Mouse (Mus musculus) thymus, postnatal 14 days (tissue): ENCODE data around the gene Tspan8.
"Not testable (repeated sequence)": the region's sequence is repeated elsewhere in the genome, so short reads cannot be mapped to it uniquely, and the experiment has no call there.

ENCODE experiments used
- DNase-seq: peaks from one replicate; pipeline ENCODE4 v3.0.0; 2021

The Tspan8 gene

DNA sequence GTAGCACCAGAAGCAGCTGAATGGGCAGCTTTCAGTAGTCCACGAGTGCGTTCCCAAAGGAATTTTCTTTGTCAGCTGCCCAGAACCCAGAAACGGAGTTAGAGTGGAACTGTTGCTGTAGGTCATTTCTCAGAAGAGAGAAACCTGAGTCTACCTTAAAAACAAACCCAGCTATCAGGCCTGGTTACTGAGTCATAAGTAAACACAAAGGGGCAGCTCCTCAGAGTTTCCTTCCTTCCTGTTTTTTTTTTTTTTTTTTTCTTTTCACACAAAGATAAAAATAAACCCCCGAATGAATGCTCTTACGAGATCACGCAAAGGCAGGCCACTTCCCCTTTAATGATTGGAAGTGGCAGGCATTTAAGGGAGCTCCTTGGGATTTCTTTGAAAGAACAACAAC is at the start of gene Tspan8:
Gene Tspan8, plus strand, starts transcription at position 322 of the 400 bp plus-strand sequence.
- no peak for DNase-seq

DNA sequence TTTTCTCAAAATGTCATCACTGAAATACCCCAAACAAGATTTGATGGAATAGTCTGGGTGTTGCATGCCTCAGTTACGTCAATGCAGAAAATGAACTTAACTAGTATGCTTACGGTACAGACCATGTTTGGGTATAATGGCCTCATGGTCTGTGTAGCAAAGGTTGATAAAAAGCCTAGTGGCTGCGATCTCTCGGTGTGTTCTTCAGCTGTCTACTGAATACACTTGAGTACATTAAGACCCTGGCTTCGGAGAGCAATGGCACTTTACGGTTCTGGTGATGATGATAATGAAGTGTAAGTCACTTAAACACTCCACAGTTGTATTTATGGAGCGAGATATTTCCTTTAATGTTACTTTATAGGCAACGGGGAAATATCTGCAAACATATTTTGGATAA is 46.6 kb upstream of the Tspan8 start:
- DNase-seq, result no peak

DNA sequence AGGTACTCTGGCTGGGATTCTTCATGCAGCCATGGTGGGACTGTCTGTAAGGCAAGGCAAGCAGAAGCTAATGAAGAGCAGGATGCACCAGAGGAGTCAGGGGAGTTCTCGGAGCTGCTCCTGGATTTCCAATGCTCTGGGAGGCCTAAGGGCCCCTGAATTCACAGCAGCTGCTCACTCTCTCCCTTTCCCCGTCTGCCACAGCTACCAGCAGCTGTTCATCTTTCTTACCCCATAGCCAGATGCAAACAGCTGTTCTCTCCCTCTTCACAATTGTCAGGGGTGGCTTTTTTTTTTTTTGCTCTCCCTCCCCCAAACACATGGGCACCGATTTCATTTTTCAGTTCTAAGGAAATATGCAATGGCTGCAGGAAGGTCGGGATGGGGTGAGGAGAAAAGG is 42.2 kb upstream of the Tspan8 start:
- DNase-seq, result no peak

DNA sequence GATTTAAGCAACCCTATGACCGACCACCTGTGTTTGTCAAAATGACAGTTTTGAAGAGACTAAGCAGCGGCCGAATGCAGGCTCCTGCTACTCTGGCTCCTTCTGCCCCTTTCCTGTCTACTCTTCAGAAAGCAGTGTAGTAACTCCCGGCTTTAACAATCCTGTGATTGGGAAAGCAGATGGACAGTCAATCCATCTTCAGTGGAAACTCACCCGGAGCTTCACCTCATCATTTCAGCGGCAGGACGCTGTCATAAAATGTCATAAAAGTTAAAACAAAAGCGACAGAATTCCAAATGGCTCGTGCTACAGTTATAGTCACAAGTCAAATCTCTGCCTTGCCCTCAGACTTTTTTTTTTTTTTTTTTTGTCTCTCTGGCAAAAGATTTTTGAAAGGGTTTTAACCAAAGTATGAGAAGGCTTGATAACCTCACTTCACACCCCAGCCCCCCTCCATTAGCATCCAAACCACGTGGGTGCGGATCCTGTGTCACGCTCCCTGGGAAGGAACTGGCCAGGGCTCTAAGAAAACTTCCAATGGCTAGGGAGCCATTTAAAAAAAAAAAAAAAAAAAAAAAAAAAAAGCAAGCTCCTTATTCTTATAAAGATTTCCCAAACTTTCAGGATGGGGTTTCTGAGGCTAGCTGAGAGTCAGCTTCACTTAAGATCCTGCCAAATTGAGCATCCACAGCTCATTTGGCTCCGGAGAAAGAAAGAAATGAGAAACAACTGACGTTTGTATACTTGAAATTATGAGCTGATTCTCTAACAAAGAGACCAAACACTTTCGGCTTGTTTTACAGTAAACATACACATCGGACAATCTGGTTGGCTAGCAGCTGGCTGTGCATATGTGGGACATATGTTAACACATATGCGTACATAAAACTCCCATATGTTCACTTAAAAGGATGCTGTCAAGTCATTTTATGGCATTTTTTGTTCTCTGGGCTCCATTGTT is 40.4 kb upstream of the Tspan8 start:
- no peak for DNase-seq

DNA sequence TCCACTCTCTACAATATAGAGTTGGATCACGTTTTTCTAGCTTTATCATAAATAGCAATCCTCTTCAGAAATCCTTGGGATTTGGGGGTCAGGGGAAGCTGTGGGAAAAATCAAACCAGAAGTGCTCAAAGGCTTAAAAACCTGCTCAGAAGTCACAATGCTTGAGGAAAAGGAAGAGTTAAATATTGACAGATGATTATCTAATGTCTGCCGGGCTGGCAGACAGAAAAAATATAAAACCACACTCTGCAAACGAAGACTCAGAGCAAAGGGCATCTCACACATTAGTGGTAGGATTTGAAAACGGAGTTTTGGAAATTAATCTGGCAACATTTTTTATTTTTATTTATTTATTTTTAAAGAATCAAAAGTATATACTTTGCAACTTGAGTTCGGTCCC is 39.3 kb upstream of the Tspan8 start:
- no peak for DNase-seq

DNA sequence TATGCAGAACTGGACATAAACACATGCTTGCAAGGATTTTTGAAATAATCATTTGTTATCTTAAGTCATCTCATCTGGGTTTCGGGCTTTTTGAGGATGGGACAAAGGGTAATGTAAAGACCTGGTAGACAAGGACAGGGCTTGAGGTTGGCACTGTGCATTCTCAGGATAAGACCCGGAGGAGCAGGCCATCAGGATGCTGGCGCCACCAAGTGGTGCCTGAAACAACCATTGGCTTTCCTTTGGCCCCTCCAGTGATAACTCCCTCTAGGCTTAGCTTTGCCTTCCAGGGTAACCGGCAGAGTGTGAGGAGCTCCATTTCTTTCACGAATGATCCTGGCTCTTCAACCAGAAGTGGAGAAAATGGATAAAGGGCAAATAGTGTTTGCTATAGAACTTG is 38.0 kb upstream of the Tspan8 start:
- DNase-seq, result no peak

DNA sequence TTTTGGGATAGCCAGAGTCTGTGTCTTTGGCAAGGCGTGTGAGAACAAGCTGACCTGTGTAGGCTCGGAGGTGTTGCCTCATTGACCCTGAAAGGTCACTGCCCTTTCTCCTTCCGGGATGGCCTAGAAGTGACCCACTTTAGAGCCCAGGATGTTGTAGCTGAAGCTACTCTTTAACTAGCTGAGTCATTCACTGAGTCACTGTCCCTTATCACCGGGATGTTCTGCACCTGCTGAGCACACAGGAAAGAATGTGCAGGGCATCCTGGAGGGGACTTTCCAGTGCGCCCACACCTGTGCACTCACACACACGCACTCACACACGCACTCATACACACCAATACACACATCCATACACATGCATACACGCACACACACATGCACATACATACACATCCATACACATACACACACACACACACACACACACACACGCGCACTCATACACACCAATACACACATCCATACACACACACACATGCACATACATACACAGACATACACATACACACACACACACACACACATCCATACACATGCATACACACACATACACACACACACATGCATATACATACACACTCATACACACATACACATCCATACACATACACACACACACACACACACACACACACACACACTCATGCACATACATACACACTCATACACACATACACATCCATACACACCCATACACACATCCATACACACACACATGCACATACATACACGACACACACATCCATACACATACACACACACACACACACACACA is 36.2 kb upstream of the Tspan8 start:
- no peak for DNase-seq

DNA sequence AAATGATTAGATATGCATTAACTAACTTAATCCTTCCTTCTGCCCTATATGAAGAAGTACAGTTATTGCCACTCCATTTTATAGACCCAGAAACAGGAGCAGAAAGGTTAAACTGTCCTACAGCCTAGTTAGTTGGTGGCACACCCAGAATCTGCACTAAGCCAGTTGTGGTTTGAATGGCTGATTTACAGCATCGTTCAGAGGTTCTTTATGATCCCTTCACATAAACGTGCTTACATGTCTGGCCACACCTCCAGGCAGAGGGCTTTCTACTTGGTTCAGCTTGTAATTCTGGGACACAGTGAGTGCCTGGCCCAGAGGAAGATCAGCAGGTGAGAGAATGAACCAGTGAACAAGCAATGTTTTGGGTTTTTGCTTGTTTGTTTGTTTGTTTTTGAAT is 33.4 kb upstream of the Tspan8 start:
- DNase-seq, result no peak

DNA sequence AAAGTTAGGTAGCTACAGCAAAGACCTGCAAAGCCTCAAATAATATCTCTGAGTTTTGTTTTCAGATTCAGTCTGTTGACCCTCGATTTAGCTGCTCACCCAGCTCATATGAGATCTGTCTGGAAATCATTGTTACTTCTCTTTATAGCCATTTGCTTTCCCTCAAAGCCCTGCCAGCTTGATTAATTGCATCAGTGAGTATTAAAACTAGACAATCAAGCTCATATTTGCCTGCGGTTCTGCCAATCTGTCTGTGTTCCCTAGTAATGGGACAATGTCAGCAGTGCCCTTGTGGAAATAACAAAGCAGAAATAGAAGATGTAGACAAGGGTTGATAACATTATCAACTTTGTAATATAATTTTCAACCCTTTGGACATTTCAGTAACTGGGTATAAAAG is 25.8 kb upstream of the Tspan8 start:
- DNase-seq, result no peak

DNA sequence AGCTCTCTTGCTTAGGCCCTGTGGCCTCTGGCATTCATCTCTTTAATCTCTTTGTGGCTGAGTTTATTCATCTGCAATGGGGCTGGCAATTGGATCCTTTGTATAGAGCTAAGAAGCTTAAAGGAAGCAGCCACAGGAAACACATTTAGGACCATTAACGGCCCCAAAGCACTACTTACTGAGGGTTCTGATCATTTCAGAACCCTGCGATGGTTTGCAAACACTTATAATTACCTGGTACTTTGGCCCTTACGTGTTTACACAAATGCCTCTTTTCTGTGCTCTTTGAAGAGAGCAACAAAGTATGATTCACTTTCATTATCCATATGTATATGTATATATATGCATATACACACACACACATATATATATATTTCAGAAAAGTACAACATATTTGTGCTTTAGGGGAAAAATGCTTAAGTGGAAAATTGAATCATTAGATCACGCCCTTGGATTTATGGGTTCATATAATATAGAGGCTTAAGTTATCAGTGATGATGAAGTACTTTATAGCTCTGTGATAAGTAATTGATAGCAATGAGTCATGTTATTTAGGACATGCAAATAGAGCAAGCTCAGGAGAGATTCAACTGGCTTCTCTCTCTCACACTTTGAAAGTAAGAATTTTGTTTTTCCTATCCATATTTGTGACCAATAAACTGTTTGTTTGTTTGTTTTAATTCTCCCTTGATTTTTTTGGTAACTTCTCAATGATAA is 20.4 kb upstream of the Tspan8 start:
- DNase-seq, result no peak

DNA sequence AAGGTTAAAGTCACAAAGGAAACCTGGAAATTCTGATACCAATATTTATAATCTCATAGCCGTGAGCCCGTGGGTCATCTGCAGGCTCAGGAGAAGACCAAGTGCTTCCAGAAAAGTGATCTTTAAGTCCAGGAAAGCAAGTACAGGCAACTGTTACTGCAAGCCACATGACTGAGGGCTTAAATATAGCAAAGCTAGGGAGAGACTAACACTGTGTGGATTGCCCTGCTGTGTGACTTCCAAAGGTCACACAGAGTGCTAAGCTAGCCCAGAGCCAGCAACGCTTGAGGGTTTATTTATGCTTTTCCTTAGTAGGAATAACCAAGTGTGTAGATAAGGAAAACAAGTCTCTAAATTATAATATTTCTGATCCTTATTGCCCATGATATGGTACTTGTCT is 15.2 kb upstream of the Tspan8 start:
- DNase-seq, result no peak

DNA sequence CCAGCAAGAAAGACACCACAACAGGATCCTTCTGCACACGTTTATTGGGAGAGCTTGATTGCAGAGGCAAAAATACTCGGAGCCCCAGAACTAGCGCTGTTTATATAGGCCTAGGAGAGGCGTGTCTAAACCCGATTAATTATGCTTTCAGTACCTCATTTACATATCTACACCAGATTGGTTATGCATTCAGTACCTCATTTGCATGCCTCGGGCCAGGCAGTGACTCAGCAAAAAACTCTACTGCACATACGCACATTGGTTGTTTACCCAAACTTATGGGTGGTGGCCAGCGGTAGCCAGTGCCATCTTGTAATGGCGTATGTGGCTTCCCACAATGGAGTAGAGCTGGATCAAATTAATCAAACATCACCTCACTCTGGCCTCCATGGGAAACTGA is 13.6 kb upstream of the Tspan8 start:
- DNase-seq, result not testable (repeated sequence)

DNA sequence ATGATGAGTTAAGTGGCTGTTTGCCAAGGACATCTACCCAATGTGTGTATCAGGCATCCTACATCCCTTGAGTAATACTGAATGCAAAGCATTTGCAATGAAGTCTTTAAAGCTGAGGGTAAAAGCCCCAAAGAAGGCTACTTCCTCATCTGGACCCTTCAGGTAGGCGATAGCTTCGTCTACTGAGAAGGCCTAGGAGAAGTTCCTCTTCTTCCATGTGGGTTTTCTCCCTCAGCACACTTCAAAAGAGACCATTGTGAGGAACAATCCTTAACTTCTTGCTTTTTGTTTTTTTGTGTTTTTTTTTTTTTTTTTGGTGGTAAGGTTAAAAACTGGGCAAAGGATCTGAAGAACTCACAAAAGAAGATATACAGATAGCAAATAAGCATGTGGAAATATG is 12.9 kb upstream of the Tspan8 start:
- no peak for DNase-seq

DNA sequence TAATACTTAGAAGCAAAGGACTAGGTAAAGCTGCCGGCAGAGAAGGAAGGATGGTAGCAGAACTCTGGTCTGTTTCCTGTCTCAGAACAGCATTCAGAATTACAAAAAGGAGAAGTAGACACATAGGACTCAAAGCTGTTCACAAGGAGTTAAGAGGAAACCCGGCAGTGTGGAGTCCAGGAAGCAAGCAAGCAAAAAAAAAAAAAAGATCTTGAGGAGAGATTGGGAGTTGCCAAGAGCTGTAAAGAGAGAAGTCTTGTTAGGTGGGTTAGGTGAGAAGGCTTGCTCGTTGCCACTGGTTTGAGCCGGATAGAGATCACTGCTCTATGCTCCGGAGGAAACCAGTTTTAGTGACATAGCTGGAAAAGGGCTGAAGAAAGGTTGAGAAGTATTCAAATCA is 10.6 kb upstream of the Tspan8 start:
- no peak for DNase-seq

DNA sequence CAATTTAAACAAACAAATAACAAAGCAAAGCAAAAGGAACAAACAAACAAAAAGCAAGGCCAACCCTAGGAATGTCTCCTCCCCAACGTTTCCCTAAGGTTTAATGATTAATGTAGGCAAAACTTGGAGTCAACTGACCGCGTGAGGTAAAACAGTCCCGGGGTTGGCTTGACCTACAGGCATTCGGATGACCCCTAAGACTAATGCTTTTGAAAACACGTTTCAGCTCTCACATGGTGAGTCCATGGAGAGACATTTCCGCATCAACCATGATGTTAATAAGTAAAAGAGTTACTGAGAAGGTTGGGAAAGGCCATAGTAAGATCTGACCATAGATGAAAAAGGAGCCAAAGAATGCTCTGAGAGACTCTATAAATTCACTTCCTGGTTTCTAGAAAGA is 7.5 kb upstream of the Tspan8 start:
- DNase-seq, result no peak

DNA sequence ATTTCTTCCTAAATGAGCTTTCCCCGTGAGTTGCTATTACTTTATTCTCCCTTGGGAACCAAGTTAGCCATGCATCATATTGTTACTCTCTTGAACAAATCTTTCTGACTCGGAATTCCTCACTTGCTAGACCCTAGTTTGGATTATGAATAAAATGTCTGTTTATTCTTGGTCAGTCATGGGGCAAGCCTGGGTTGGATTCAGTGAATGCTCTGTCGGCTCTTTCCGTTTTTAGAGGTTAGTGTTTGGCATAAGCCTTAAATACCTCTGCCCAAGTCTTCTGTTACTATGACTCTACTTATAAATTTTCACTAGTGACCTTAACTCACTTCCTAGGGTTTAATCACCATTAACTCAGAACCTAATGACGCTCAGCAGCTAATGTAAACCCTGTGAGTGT is 5.1 kb upstream of the Tspan8 start:
- no peak for DNase-seq

DNA sequence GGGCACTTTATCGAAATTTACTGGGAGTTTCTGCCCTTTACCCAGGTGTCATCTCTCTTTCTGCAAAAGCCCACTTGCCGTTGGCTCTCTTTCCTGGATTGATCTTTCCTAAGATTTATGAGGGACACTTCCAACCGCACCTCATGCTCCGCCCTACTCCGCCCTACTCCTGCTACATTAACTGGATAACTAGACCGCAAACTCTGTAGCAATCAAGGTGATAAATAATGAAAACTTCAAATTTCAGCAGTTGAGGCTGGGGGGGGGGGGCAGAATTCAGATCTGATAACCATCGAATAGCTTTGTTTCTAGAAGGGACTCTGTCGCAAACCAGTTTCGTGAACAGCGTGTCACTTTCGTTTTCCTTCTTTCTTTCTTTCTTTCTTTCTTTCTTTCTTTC is 1.8 kb upstream of the Tspan8 start:
- DNase-seq, result no peak

DNA sequence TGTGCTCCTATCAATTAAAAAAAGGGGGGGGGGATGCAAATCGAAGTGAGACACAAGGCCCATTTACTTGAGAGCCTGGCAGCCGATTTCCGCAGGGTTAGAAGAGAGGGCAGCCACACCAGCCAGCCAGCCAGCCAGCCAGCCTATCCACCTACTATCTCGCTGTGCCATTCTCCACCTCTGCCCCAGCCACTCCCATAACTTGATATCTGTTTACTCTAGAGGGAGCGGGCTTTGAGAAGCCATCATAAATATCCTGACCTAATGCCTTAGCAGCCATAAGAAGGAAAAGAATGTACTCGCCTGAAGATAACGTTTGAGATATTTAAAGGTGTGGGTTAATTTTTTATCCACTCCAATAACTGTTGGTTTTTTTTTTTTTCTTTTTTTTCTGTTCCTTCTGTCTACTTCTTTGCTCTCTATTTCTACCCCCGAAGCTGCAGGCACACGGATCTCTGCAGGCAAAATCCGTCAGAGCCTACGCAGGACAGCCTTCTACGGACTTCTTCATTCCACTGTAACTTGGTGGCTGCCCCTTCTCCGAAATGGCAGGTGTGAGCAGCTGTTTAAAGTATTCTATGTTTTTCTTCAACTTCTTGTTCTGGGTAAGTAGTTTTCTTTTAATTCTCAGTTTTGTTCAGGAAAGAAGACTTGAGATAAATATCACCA is 558 bp downstream of the Tspan8 start:
- DNase-seq, result no peak

DNA sequence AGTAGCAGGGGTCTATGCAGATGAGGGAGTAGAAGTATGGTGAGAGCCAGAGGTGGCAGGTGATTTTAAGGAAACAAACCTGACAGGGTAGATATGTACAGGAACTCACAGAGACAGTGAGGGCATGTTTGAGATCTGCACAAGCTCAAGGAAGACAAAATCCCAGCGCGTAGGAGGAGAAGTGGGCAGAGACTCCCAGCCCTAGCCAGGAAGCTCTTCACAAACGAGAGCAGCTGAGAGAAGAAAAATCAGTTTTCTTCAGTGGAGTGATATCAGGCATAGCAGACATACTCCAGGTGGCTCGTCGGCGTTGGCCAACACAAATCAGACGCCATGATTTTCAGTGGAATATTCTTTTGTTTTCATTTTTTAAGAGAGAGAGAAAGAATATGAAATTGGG is 8.7 kb downstream of the Tspan8 start:
- no peak for DNase-seq

DNA sequence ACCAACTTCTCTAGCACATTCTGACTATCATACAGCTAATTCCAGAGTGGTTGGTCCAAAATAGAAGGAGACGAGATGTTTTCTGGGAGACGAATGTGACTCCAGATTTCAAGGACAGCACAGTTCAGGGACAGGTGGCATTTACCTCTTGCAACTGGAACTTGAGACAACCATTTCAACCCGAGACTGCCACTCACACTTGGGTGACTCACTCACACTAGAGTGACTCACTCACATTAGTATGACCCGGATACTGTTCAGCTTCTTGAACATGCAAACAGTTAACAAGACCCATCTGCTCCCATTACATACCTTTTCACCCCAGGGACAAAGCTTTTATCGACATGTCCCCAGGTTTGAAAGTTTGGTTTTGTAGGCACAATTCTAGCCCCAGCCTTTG is 12.2 kb downstream of the Tspan8 start:
- no peak for DNase-seq

DNA sequence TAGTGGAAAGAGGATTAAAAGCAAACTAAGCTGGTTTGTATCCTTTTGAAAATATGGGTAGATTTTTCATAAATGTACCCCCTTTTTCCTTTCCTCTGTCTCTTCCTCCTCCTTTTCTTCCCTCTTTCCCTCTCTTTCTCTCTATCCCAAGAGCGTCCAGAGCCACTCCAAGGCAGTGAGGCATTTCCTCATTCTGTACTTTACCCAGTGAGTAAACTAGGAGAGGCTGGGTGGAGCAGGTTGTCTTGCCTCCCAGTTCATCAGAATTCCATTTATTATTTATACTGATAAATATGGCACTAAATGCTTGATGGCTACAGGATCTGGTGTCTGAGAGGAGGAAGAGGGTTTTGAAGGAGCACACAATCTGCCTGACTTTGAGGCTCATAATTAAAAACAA is 13.1 kb downstream of the Tspan8 start:
- DNase-seq, result no peak

DNA sequence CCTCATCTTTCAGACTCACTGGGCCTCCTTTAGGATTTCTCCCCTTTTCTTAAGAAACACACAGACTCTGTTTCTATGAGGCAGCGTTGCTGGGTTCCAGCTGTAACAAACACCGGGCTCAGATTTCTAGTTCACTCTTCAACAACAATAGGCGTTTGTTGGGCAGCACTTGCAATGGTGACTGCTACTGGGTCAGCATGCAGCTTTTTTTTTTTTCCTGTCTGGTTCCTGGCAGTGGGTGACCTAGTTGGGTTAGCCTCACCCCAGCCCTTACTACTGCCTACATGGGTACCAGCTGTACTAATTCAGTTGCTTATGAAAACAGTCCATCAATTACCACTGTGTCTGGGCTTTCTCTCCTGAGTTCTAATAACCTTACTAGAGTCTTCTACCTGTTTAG is 14.1 kb downstream of the Tspan8 start:
- DNase-seq, result no peak

DNA sequence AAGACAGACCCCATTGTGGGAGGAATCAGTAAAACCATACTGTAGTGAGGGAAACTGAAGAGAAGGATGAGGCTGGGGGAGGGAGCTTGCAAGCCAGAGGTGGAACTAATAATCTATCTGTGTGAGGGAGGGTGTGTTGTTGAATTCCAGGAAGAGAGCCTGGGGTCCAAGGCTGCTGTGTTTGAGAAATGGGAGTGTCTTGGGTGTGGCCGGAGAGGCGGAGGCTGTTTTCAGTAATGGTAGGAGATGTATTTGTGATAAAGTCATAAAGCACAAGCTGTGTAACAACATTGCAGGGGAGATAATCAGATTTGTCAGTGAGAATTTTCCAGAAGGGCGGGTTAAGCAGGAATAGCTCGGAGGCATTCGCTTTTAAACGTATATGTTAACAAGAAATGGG is 17.4 kb downstream of the Tspan8 start:
- no peak for DNase-seq
